Mouse (Mus musculus) liver, embryonic 12.5 days (tissue): ENCODE data around the gene Kcnk13. TPM values are rescaled to one million over a fixed set of nuclear protein-coding genes. Genes with fewer than 3 reads are reported as not detected.
A peak's percentile ranks its signal among the peaks of the same experiment; 100 is the strongest.

Experiments used
- ATAC-seq: fragments of 200-750 bp; cut with Nextera tagmentation; 2 replicates; pipeline ENCODE4 v1.8.0; 2017; ENCODE audit warnings: moderate number of reproducible peaks, mild to moderate bottlenecking, moderate library complexity
- H3K27ac ChIP-seq: fragments of 300-500 bp; sonication (generic); 2 replicates; pipeline ENCODE4 v1.5.1; 2016; ENCODE audit warnings: mild to moderate bottlenecking
- H3K27me3 ChIP-seq: fragments of 300-500 bp; sonication (generic); replicated peaks from 2 replicates; pipeline ENCODE4 v1.6.1; 2016; ENCODE audit warnings: mild to moderate bottlenecking, moderate library complexity
- H3K36me3 ChIP-seq: fragments of 300-500 bp; sonication (generic); 2 replicates; pipeline ENCODE4 v1.6.1; 2016; ENCODE audit warnings: mild to moderate bottlenecking, moderate library complexity
- H3K4me1 ChIP-seq: fragments of 300-500 bp; sonication (generic); 2 replicates; pipeline ENCODE4 v1.6.1; 2016
- H3K4me2 ChIP-seq: fragments of 300-500 bp; sonication (generic); 2 replicates; pipeline ENCODE4 v1.6.1; 2016; ENCODE audit warnings: mild to moderate bottlenecking, moderate library complexity
- H3K4me3 ChIP-seq: fragments of 300-500 bp; sonication (generic); 2 replicates; pipeline ENCODE4 v1.5.1; 2016; ENCODE audit warnings: mild to moderate bottlenecking, moderate library complexity
- H3K9ac ChIP-seq: fragments of 300-500 bp; sonication (generic); 2 replicates; pipeline ENCODE4 v1.6.1; 2016; ENCODE audit warnings: mild to moderate bottlenecking, moderate library complexity
- H3K9me3 ChIP-seq: fragments of 300-500 bp; sonication (generic); replicated peaks from 2 replicates; pipeline ENCODE4 v1.6.1; 2016; ENCODE audit warnings: mild to moderate bottlenecking, moderate library complexity
- WGBS: fragments of 180-500 bp; shearing (Covaris S2); methylation state at CpG from one replicate; pipeline ENCODE4 v1.1.7; 2016; ENCODE audit not compliant: insufficient replicate concordance; 5-methylcytosine and 5-hydroxymethylcytosine counted together
- polyA plus RNA-seq: library from polyadenylated mRNA; unstranded; fragments of >200 nt; fragmentation: Nextera tagmentation; extraction: Ambion mirVana; gene quantifications from 2 replicates; pipeline ENCODE4 v1.2.1, GENCODE M21; 2016

Gene Kcnk13
- 0.46 and 0.59 TPM in 2 replicates for polyA plus RNA-seq

- WGBS = 2% methylated on average over 39 of the region's 39 CpGs
- Histone ChIP-seq H3K36me3 (no peaks in the 10 kb centered on the region), H3K9me3 (no peaks in the 10 kb centered on the region), H3K4me1 (peaks cover 34% of the 10 kb centered on the region), H3K4me2 (peak within 1 kb of the TSS; percentile 70), H3K27ac (no peak within 1 kb of the TSS), H3K9ac (no peak within 1 kb of the TSS), H3K27me3 (peaks cover 67% of the 10 kb centered on the region), H3K4me3 (peak within 1 kb of the TSS; percentile 49)
- ATAC-seq = peak; percentile 40; the same call in 1 of the 2 replicates
Observed at GRCm38 (mm10) chr12:99964301-99965202, at the start of gene Kcnk13. Kcnk13 (plus strand) TSS chr12:99964499.

GRCm38 (mm10) chr12:99917800-99918427, 46.4 kb upstream of the Kcnk13 start:
- no peak overlapping the region for H3K4me3 ChIP-seq
- no peak for ATAC-seq
- H3K4me1 ChIP-seq = no peaks in the 10 kb centered on the region
- WGBS = 81% methylated on average over 15 of the region's 15 CpGs
- H3K9me3 ChIP-seq = no peaks in the 10 kb centered on the region
- H3K27me3 ChIP-seq = no peaks in the 10 kb centered on the region
- no peak overlapping the region for H3K27ac ChIP-seq
- H3K9ac ChIP-seq = no peak overlapping the region
- H3K4me2 ChIP-seq = no peak overlapping the region
- H3K36me3 ChIP-seq = peaks cover 42% of the 10 kb centered on the region

- WGBS = 78% methylated on average over 3 of the region's 3 CpGs
- H3K9ac ChIP-seq = no peak overlapping the region
Observed at GRCm38 (mm10) chr12:99919636-99920035, 44.7 kb upstream of the Kcnk13 start.

GRCm38 (mm10) chr12:99921045-99921444, 43.3 kb upstream of the Kcnk13 start:
- H3K36me3 ChIP-seq = peaks cover 25% of the 10 kb centered on the region
- no peak overlapping the region for H3K27ac ChIP-seq
- H3K9ac ChIP-seq = no peak overlapping the region
- H3K4me2 ChIP-seq = no peak overlapping the region
- no peaks in the 10 kb centered on the region for H3K9me3 ChIP-seq
- ATAC-seq = no peak
- H3K4me3 ChIP-seq = no peak overlapping the region
- H3K4me1 ChIP-seq = no peaks in the 10 kb centered on the region
- WGBS = 67% methylated on average over 3 of the region's 3 CpGs
- H3K27me3 ChIP-seq = no peaks in the 10 kb centered on the region

More at GRCm38 (mm10) chr12:99919636-99920035, 44.7 kb upstream of the Kcnk13 start:
- ATAC-seq = no peak
- peaks cover 34% of the 10 kb centered on the region for H3K36me3 ChIP-seq
- H3K4me2 ChIP-seq = no peak overlapping the region
- H3K27me3 ChIP-seq = no peaks in the 10 kb centered on the region
- H3K4me3 ChIP-seq = no peak overlapping the region
- H3K4me1 ChIP-seq = no peaks in the 10 kb centered on the region
- no peak overlapping the region for H3K27ac ChIP-seq
- H3K9me3 ChIP-seq = no peaks in the 10 kb centered on the region

GRCm38 (mm10) chr12:99923131-99923606, 41.1 kb upstream of the Kcnk13 start:
- no peak for ATAC-seq
- Histone ChIP-seq H3K36me3 (peaks cover 33% of the 10 kb centered on the region), H3K27me3 (no peaks in the 10 kb centered on the region), H3K4me1 (no peaks in the 10 kb centered on the region), H3K27ac (no peak overlapping the region), H3K4me2 (no peak overlapping the region), H3K9ac (no peak overlapping the region), H3K9me3 (no peaks in the 10 kb centered on the region), H3K4me3 (no peak overlapping the region)
- 66% methylated on average over 5 of the region's 5 CpGs for WGBS

GRCm38 (mm10) chr12:99923703-99924102, 40.6 kb upstream of the Kcnk13 start:
- no peak overlapping the region for H3K27ac ChIP-seq
- H3K4me1 ChIP-seq = no peaks in the 10 kb centered on the region
- no peaks in the 10 kb centered on the region for H3K9me3 ChIP-seq
- no peaks in the 10 kb centered on the region for H3K27me3 ChIP-seq
- peaks cover 31% of the 10 kb centered on the region for H3K36me3 ChIP-seq
- 72% methylated on average over 5 of the region's 5 CpGs for WGBS
- no peak overlapping the region for H3K4me3 ChIP-seq
- ATAC-seq = no peak
- no peak overlapping the region for H3K4me2 ChIP-seq
- H3K9ac ChIP-seq = no peak overlapping the region

GRCm38 (mm10) chr12:99928311-99928710, 36.0 kb upstream of the Kcnk13 start:
- WGBS = 82% methylated on average over 7 of the region's 7 CpGs
- Histone ChIP-seq H3K27me3 (no peaks in the 10 kb centered on the region), H3K36me3 (peaks cover 31% of the 10 kb centered on the region), H3K9ac (no peak overlapping the region), H3K4me2 (no peak overlapping the region), H3K4me3 (no peak overlapping the region), H3K9me3 (no peaks in the 10 kb centered on the region), H3K4me1 (no peaks in the 10 kb centered on the region), H3K27ac (no peak overlapping the region)
- ATAC-seq = no peak

- WGBS = 81% methylated on average over 1 of the region's 1 CpGs
Observed at GRCm38 (mm10) chr12:99929160-99929559, 35.1 kb upstream of the Kcnk13 start.

GRCm38 (mm10) chr12:99932245-99932644, 32.1 kb upstream of the Kcnk13 start:
- Histone ChIP-seq H3K9me3 (no peaks in the 10 kb centered on the region), H3K9ac (no peak overlapping the region), H3K27me3 (no peaks in the 10 kb centered on the region), H3K36me3 (peaks cover 49% of the 10 kb centered on the region), H3K27ac (no peak overlapping the region), H3K4me3 (no peak overlapping the region), H3K4me2 (no peak overlapping the region), H3K4me1 (no peaks in the 10 kb centered on the region)
- WGBS = 86% methylated on average over 4 of the region's 4 CpGs
- no peak for ATAC-seq

More at GRCm38 (mm10) chr12:99929160-99929559, 35.1 kb upstream of the Kcnk13 start:
- Histone ChIP-seq H3K27ac (no peak overlapping the region), H3K9ac (no peak overlapping the region), H3K9me3 (no peaks in the 10 kb centered on the region), H3K4me2 (no peak overlapping the region), H3K27me3 (no peaks in the 10 kb centered on the region), H3K4me3 (no peak overlapping the region), H3K4me1 (no peaks in the 10 kb centered on the region), H3K36me3 (peaks cover 37% of the 10 kb centered on the region)
- ATAC-seq = no peak

- H3K27me3 ChIP-seq = no peaks in the 10 kb centered on the region
- H3K4me3 ChIP-seq = no peak overlapping the region
- no peaks in the 10 kb centered on the region for H3K4me1 ChIP-seq
- H3K36me3 ChIP-seq = peaks cover 48% of the 10 kb centered on the region
- 81% methylated on average over 3 of the region's 3 CpGs for WGBS
- H3K4me2 ChIP-seq = no peak overlapping the region
- H3K9ac ChIP-seq = no peak overlapping the region
- ATAC-seq = no peak
- H3K27ac ChIP-seq = no peak overlapping the region
- H3K9me3 ChIP-seq = no peaks in the 10 kb centered on the region
Observed at GRCm38 (mm10) chr12:99933630-99934029, 30.7 kb upstream of the Kcnk13 start.

GRCm38 (mm10) chr12:99935403-99935802, 28.9 kb upstream of the Kcnk13 start:
- Histone ChIP-seq H3K9me3 (no peaks in the 10 kb centered on the region), H3K27ac (no peak overlapping the region), H3K4me3 (no peak overlapping the region), H3K27me3 (no peaks in the 10 kb centered on the region), H3K4me2 (no peak overlapping the region), H3K36me3 (peaks cover 54% of the 10 kb centered on the region), H3K4me1 (no peaks in the 10 kb centered on the region), H3K9ac (no peak overlapping the region)
- no peak for ATAC-seq
- WGBS = 86% methylated on average over 8 of the region's 8 CpGs

GRCm38 (mm10) chr12:99938476-99938875, 25.8 kb upstream of the Kcnk13 start:
- 67% methylated on average over 4 of the region's 4 CpGs for WGBS
- no peaks in the 10 kb centered on the region for H3K9me3 ChIP-seq

More at GRCm38 (mm10) chr12:99938476-99938875, 25.8 kb upstream of the Kcnk13 start:
- no peaks in the 10 kb centered on the region for H3K27me3 ChIP-seq
- no peak overlapping the region for H3K9ac ChIP-seq
- no peak overlapping the region for H3K4me2 ChIP-seq
- no peaks in the 10 kb centered on the region for H3K4me1 ChIP-seq
- no peak overlapping the region for H3K27ac ChIP-seq
- H3K4me3 ChIP-seq = no peak overlapping the region
- ATAC-seq = no peak
- peaks cover 63% of the 10 kb centered on the region for H3K36me3 ChIP-seq
